Mouse (Mus musculus) Patski (cell line): ENCODE measurements at regions not wholly inside any gene's neighbourhood (a gene's known extent, or its start where the extent isn't known, plus 50 kb on each side); places are given as distances from the start of the nearest gene placed in this dataset.
"Not testable (repeated sequence)": the region's sequence is repeated elsewhere in the genome, so short reads cannot be mapped to it uniquely, and the experiment has no call there.

Experiments used
- ATAC-seq: fragments of 100-300 bp; one replicate; pipeline ENCODE4 v1.8.0; 2021
- CTCF ChIA-PET: fragments of 350-600 bp; sonication (Branson Sonifier 250); formaldehyde crosslinking; loops from one replicate; lab custom pipeline; 2022; ENCODE audit warnings: inconsistent platforms; lab: Charles Lee
- POLR2A ChIA-PET: fragments of 350-600 bp; sonication (Branson Sonifier 250); formaldehyde crosslinking; loops from one replicate; lab custom pipeline; 2022; ENCODE audit warnings: antibody characterized with exemption, inconsistent platforms; lab: Charles Lee
- DNase-seq: peaks from one replicate; pipeline ENCODE4 v3.0.0-alpha.2; 2011; ENCODE audit warnings: low read depth, low spot score
- H3K27me3 ChIP-seq: fragments of 371-371 bp; one replicate; pipeline ENCODE4 v1.5.1; 2021
- CTCF ChIP-seq: fragments of 100-300 bp; IDR thresholded peaks from one replicate; pipeline ENCODE4 v1.5.1; 2021
- in situ Hi-C: fragments of 300-500 bp; cut with MboI; formaldehyde crosslinking; loops from 3 replicates; pipeline ENCODE4 v1.11.1; 2018; ENCODE audit warnings: low pct_unique_long_range_greater_than_20kb, mixed read lengths

DNA sequence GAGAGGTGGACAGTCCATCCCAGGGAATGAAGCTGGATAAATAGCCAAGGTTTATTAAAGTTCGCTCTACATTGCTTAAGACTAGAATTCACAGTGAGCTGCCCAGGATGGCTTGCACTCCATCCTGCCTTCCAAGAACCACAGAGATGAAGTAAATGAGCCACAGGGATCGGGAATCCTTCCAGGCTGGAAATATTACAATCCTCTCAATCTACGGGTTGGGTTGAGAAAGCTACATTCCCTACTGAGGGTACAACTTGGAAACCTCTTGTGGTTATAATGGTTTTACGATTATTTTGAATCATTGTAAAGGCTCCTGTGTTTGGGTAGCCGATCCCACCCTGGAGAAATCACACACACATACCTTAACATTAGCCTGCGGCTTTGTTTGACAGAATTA, 539.9 kb upstream of the Clint1 start:
- no peak for TF ChIP-seq CTCF
- in situ Hi-C loops, result no loop called here
- CTCF ChIA-PET, result no interaction called here

DNA sequence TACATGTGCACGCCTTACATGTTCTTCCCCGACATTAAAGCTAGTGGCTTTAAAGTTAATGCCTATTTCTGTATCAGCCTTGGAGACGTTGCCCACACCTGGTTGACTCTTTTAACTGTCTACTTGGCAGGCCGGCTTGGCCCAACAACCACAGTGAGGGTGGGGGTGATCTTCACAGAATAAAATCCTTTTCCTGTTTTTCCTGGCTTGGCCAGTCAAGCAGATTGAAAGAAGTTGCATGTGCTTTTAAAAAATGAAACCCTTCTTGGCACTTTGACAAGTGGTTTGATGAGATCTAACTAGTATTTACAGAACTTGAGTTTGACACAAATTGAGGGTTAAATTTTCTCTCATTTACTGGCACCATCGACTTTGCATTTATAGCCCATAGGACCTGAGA, 528.1 kb upstream of the Clint1 start:
- ChIA-PET CTCF (no interaction called here), POLR2A (no interaction called here)
- ATAC-seq, result peak; percentile 47
- in situ Hi-C loops, result no loop called here
- no peaks in the 10 kb centered on the region for H3K27me3 ChIP-seq
- DNase-seq, result peak; percentile 68
- no peak for TF ChIP-seq CTCF

More for the DNA sequence above, 539.9 kb upstream of the Clint1 start:
- POLR2A ChIA-PET, result no interaction called here
- no peaks in the 10 kb centered on the region for H3K27me3 ChIP-seq
- ATAC-seq (no peak), DNase-seq (no peak)

- H3K27me3 ChIP-seq, result no peaks in the 10 kb centered on the region
- ChIA-PET CTCF (no interaction called here), POLR2A (no interaction called here)
- in situ Hi-C loops, result no loop called here
- DNase-seq, result no peak
- no peak for TF ChIP-seq CTCF
- ATAC-seq, result no peak
These were observed 521.5 kb upstream of the Clint1 start for GRCm38 (mm10) chr11:45330319-45330718.

DNA sequence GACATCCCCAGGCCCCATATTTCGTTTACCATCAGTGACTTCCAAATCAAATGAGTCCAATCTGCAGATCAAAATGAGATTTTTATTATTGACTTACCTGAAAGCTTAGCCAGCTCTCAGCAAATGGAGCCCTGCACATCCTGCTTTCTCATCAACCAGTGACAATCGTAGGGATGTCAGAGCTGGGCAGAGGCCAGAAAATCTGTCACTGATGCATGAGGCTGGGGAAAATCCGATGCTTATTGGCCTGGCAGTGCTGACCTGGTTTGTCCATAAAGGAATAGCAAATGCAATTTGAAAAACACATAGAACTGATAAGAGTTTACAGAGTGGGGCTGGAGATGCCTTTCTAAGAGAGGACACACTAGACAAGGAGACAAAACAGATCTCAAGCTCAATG, 518.1 kb upstream of the Clint1 start:
- CTCF ChIA-PET, result no interaction called here
- H3K27me3 ChIP-seq, result no peaks in the 10 kb centered on the region
- in situ Hi-C loops, result no loop called here
- no peak for TF ChIP-seq CTCF
- ATAC-seq (no peak), DNase-seq (no peak)
- POLR2A ChIA-PET, result no interaction called here

DNA sequence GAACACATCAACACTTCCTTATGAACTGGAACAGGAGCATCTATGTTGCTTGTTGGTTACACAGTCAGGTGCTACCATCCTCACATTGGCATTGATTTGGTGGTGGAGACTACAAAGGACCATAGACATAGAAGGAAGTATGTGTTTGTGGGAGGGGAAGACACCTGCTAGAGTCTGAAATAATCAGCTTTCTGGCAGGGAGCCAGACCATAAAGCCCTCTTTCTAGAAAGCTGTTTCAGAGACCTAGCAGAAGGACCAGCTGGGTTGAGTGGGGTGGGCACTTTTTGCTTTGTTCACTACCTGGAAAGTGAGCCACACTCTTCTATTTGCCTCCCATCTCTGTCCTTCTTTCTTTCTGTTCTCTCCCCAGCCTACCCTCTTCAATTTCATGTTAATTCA, 502.5 kb upstream of the Clint1 start:
- ATAC-seq (no peak), DNase-seq (no peak)
- in situ Hi-C loops, result no loop called here
- H3K27me3 ChIP-seq, result peaks cover 5% of the 10 kb centered on the region
- ChIA-PET CTCF (interaction anchor here (1.1 kb wide), 1 partner anchor 24 kb away, joined by 3 read pairs; no protein-coding TSS in a partner anchor), POLR2A (no interaction called here)
- no peak for TF ChIP-seq CTCF

DNA sequence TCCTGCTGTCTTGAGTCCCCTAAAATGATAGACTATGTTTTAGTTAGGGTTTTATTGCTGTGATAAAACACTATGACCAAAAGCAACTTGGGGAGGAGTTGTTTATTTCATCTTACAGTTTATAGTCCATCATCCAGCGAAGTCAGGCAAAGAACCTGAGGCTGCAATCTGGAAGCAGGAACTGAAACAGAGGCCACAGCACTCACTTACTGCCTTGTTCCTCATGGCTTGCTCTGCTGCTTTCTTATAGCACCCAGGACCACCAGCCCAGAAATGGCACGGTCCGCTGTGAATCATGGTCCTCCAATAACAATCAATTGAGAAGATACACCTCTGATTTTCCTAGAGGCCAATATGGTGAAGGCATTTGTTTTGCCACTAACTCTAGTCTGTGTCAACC, 486.5 kb upstream of the Clint1 start:
- no peak for TF ChIP-seq CTCF
- DNase-seq (no peak), ATAC-seq (no peak)
- ChIA-PET POLR2A (no interaction called here), CTCF (no interaction called here)
- H3K27me3 ChIP-seq, result no peaks in the 10 kb centered on the region
- in situ Hi-C loops, result no loop called here

- CTCF ChIA-PET, result interaction anchor here (1.0 kb wide), 1 partner anchor 11 kb away, joined by 4 read pairs; no protein-coding TSS in a partner anchor
- TF ChIP-seq CTCF, result no peak
- no peak for ATAC-seq
- no peak for DNase-seq
- in situ Hi-C loops, result no loop called here
- H3K27me3 ChIP-seq, result no peaks in the 10 kb centered on the region
- POLR2A ChIA-PET, result interaction anchor here (0.6 kb wide), 1 partner anchor 22 kb away, joined by 5 read pairs; no protein-coding TSS in a partner anchor
These were observed 462.4 kb upstream of the Clint1 start for GRCm38 (mm10) chr11:45389243-45390146.

- in situ Hi-C loops, result no loop called here
- no peaks in the 10 kb centered on the region for H3K27me3 ChIP-seq
- TF ChIP-seq CTCF, result no peak
- ChIA-PET POLR2A (no interaction called here), CTCF (no interaction called here)
- no peak for ATAC-seq
- DNase-seq, result no peak
These were observed 455.8 kb upstream of the Clint1 start for GRCm38 (mm10) chr11:45396009-45396408.

- in situ Hi-C loops, result no loop called here
- no peaks in the 10 kb centered on the region for H3K27me3 ChIP-seq
- DNase-seq (no peak), ATAC-seq (no peak)
- no peak for TF ChIP-seq CTCF
- CTCF ChIA-PET, result no interaction called here
- POLR2A ChIA-PET, result no interaction called here
These were observed 453.7 kb upstream of the Clint1 start for GRCm38 (mm10) chr11:45398188-45398587.

DNA sequence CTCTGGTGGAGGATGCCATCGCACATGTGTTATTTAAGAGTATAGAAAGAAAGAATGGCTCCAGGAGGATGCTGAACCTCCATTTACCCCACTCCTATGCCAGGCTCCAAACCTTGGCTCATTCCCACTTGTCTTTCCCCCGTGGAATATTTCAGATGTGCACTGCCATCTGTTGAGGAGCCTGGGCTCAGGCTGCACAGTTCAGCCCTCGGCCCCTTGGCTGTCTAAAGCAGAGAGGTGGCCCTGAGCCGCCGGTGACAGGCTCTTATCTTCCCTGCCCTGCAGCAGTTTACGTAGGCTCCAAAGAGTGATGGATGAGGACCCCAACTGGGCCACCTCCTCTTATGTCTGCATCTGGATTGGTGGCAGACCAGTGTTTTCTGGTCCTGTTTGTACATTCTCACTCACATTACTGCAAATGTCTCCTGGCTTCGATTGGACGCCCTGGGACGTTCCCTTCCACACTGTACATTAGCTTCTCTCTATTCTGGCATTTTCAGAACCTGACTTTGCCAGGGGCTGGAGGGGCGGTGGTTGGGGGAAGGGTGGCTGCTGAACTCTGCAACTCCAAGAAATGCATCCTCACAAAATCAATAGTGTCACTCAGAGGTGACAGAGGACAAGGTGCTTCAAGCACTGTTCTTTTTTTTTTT, 447.3 kb upstream of the Clint1 start:
- in situ Hi-C loops, result no loop called here
- ATAC-seq, result no peak

DNA sequence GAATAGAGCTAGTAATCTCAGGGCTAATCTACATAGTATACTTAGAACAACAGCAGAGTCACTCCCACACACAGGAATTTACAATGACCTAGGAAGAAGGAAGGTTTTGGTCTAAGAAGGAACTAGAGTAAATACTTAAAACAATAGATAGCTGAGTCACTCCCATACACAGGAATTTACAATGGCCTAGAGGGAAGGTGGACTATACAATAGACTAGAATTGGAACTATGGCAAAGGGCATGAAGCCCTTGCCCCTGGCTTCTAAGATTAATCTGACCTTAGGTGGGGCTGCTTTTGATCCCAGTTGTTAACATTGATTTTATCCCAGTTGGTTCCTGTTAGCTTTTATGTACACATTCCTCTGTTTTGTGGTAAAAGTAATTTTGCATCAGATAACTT, 427.8 kb upstream of the Clint1 start:
- ATAC-seq, CTCF ChIA-PET, DNase-seq, H3K27me3 ChIP-seq, POLR2A ChIA-PET, in situ Hi-C loops: not testable (repeated sequence)

More for the DNA sequence above, 447.3 kb upstream of the Clint1 start:
- DNase-seq, result no peak
- TF ChIP-seq CTCF, result no peak
- POLR2A ChIA-PET, result interaction anchor here (0.7 kb wide), 1 partner anchor 1023 kb away, joined by 5 read pairs; no protein-coding TSS in a partner anchor
- CTCF ChIA-PET, result interaction anchor here (1.3 kb wide), 1 partner anchor 24 kb away, joined by 4 read pairs; no protein-coding TSS in a partner anchor
- no peaks in the 10 kb centered on the region for H3K27me3 ChIP-seq
